Mouse (Mus musculus): Measurements from ENCODE around the gene Rps6ka1.
A peak's percentile ranks its signal among the peaks of the same experiment; 100 is the strongest.

Rps6ka1 gene

GRCm38 (mm10) chr4:133820806-133821560 is 66.6 kb downstream of the Rps6ka1 start:
- DNase-seq (ENCODE audit: low spot score), result no peak

- no peak for DNase-seq (ENCODE audit: low spot score)
Observed at GRCm38 (mm10) chr4:133820166-133820565, 67.4 kb downstream of the Rps6ka1 start.

GRCm38 (mm10) chr4:133817356-133817755 is 70.2 kb downstream of the Rps6ka1 start:
- DNase-seq (ENCODE audit: low spot score), result no peak

- DNase-seq (ENCODE audit: low spot score), result no peak
Observed at GRCm38 (mm10) chr4:133816504-133816875, 71.1 kb downstream of the Rps6ka1 start.

- no peak for DNase-seq (ENCODE audit: low spot score)
Observed at GRCm38 (mm10) chr4:133815635-133816503, 71.7 kb downstream of the Rps6ka1 start.

- DNase-seq (ENCODE audit: low spot score), result no peak
Observed at GRCm38 (mm10) chr4:133814804-133815515, 72.6 kb downstream of the Rps6ka1 start.

GRCm38 (mm10) chr4:133813992-133814803 is 73.4 kb downstream of the Rps6ka1 start:
- DNase-seq (ENCODE audit: low spot score), result peak; percentile 80

GRCm38 (mm10) chr4:133813174-133813991 is 74.2 kb downstream of the Rps6ka1 start:
- DNase-seq (ENCODE audit: low spot score), result peak; percentile 87

GRCm38 (mm10) chr4:133804401-133805263 is 83.0 kb downstream of the Rps6ka1 start:
- DNase-seq (ENCODE audit: low spot score), result peak; percentile 35

- no peak for DNase-seq (ENCODE audit: low spot score)
Observed at GRCm38 (mm10) chr4:133800589-133800988, 87.0 kb downstream of the Rps6ka1 start.
